Mouse (Mus musculus) B cell, adult (primary cell): Measurements from ENCODE around the gene Rhox3g. TPM values are rescaled to one million over a fixed set of nuclear protein-coding genes. Genes with fewer than 3 reads are reported as not detected.

Experiments used
- total RNA-seq: library from RNA; stranded (reverse); gene quantifications from 4 replicates; pipeline ENCODE4 v1.2.4, GENCODE M21; 2023; ENCODE audit not compliant: inconsistent age

Rhox3g gene
- total RNA-seq, result not detected in 4 replicates

DNA sequence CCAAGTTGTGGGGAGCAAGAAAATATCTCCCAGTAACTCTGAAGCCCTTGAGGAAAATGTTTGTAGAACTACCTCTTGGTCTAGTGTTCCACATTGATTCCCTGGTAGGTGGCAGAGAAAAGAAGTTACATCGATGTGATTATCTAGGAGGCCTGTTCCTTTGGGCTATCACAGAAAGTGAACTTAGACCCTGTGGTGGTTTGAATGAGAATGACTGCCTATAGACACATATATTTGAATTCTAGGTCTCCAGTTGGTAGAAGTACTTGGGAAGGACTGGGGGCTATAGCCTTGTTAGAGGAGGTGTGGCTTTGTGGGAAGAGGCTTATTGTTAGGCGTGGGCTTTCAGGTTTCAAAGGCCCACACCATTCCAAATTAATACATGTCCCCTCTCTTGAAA, at the start of gene Rhox3g:
Gene Rhox3g (minus strand): TSS at position 101 of the 400 bp plus-strand sequence.

DNA sequence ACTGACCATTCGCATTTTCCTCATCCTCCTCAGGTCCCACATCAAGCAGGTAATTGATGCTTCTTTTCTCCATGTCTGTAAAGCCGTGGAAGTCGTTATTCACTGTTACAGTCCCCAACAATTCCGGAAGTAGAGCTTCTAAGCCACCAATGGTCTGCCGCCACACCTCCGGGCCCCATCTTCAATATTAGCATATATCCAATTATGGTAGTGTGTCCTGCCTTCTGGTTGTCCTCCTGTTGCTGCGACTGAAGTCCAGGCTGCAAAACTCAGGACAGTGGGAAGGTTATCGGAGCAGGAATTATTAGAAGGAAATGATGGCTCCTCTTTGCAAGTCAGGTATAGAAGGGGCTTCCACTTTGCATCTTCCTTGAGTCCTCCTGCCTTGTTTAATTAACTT, 44.8 kb upstream of the Rhox3g start, which contains the start of gene Rhox2h:
Gene Rhox2h (minus strand): TSS at position 101 of the 400 bp plus-strand sequence.

DNA sequence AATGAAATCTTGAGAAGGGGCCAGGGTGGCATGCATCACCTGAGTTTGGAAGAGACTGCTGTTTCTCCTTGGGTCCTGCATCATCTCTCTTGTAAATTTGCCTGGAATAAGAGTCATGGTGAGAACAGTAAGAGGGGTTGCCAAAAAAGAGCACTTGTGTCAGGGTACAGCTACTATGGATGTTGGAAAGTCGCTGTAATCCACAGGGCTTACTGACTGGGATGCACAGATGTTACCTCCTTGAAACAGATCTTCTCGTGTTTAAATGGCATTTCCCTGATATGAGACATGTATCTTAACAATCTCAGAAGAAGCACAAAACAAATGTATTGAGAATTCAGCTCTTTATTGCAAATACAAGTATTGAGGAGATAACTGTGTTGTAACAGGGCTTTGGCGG, 40.3 kb upstream of the Rhox3g start, which contains the start of gene Rhox3h:
Gene Rhox3h (minus strand): TSS at position 101 of the 400 bp plus-strand sequence.

DNA sequence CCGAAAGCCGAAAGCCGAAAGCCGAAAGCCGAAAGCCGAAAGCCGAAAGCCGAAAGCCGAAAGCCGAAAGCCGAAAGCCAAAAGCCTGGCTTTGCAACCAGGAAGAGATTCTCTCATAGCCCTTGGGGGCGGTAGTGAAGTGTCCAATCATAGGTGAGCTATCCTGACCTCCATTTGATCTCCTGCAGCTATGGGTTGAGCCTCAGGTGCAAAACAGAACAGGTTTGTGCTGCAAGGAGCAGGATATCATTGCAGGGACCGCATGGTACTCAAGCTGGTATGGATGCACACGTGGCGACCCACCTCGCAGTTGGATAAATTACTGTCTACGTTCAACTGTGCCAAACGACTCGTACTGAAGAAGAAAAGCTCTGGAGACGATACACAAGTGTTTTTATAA, 22.8 kb upstream of the Rhox3g start, which contains the start of gene Rhox4g:
Gene Rhox4g (minus strand): TSS at position 101 of the 400 bp plus-strand sequence.

DNA sequence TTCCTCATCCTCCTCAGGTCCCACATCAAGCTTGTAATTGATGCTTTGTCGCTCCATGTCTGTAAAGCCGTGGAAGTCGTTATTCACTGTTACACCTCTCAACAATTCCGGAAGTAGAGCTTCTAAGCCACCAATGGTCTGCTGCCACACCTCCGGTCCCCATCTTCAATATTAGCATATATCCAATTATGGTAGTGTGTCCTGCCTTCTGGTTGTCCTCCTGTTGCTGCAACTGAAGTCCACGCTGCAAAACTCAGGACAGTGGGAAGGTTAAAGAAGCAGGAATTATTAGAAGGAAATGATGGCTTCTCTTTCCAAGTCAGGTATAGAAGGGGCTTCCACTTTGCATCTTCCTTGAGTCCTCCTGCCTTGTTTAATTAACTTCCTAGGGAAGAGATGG, 15.0 kb upstream of the Rhox3g start, which contains the start of gene Rhox2g:
Gene Rhox2g (minus strand): TSS at position 101 of the 400 bp plus-strand sequence.

DNA sequence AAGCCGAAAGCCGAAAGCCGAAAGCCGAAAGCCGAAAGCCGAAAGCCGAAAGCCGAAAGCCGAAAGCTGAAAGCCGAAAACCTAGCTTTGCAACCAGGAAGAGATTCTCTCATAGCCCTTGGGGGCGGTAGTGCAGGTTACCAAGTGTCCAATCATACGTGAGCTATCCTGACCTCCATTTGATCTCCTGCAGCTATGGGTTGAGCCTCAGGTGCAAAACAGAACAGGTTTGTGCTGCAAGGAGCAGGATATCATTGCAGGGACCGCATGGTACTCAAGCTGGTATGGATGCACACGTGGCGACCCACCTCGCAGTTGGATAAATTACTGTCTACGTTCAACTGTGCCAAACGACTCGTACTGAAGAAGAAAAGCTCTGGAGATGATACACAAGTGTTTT, 20.8 kb downstream of the Rhox3g start, which contains the start of gene Rhox4f:
Gene Rhox4f (minus strand): TSS at position 101 of the 400 bp plus-strand sequence.

DNA sequence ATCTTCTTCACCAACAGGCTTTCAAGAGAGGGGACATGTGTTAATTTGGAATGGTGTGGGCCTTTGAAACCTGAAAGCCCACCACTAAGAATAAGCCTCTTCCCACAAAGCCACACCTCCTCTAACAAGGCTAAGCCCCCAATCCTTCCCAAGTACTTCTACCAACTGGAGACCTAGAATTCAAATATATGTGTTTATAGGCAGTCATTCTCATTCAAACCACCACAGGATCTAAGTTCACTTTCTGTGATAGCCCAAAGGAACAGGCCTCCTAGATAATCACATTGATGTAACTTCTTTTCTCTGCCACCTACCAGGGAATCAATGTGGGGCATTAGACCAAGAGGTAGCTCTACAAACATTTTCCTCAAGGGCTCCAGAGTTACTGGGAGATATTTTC, 47.7 kb downstream of the Rhox3g start, which contains the start of gene Rhox3f:
Gene Rhox3f (plus strand): TSS at position 301 of the 400 bp plus-strand sequence.

Other genes starting within 250 kb of the Rhox3g start
- not detected in 4 replicates for gene Rhox3a2, start 248.6 kb downstream of the Rhox3g start, total RNA-seq
- gene Rhox4a2, start 237.8 kb downstream of the Rhox3g start, total RNA-seq, result not detected in 4 replicates
- not detected in 4 replicates for gene Rhox2b, start 216.5 kb downstream of the Rhox3g start, total RNA-seq
- gene Rhox4b, start 196.1 kb downstream of the Rhox3g start, total RNA-seq, result not detected in 4 replicates
- not detected in 4 replicates for gene Rhox2c, start 174.9 kb downstream of the Rhox3g start, total RNA-seq
- gene Rhox3c, start 170.0 kb downstream of the Rhox3g start, total RNA-seq, result not detected in 4 replicates
- not detected in 4 replicates for gene Rhox4c, start 148.3 kb downstream of the Rhox3g start, total RNA-seq
- gene Rhox2d, start 135.2 kb downstream of the Rhox3g start, total RNA-seq, result not detected in 4 replicates
- gene Rhox4d, start 114.3 kb downstream of the Rhox3g start, total RNA-seq, result not detected in 4 replicates
- gene Rhox2e, start 98.2 kb downstream of the Rhox3g start, total RNA-seq, result not detected in 4 replicates
- not detected in 4 replicates for gene Rhox3e, start 86.6 kb downstream of the Rhox3g start, total RNA-seq
- not detected in 4 replicates for gene Rhox4e, start 71.2 kb downstream of the Rhox3g start, total RNA-seq
- gene Rhox2f, start 57.2 kb downstream of the Rhox3g start, total RNA-seq, result not detected in 4 replicates
- not detected in 4 replicates for gene Rhox3f, start 47.6 kb downstream of the Rhox3g start, total RNA-seq
- gene Rhox4f, start 20.9 kb downstream of the Rhox3g start, total RNA-seq, result not detected in 4 replicates
- gene Rhox2g, start 14.9 kb upstream of the Rhox3g start, total RNA-seq, result not detected in 4 replicates
- gene Rhox4g, start 22.7 kb upstream of the Rhox3g start, total RNA-seq, result not detected in 4 replicates
- gene Rhox3h, start 40.2 kb upstream of the Rhox3g start, total RNA-seq, result not detected in 4 replicates
- not detected in 4 replicates for gene Rhox2h, start 44.7 kb upstream of the Rhox3g start, total RNA-seq
- gene Rhox5, start 176.2 kb upstream of the Rhox3g start, total RNA-seq, result not detected in 4 replicates
- not detected in 4 replicates for gene Rhox6, start 198.3 kb upstream of the Rhox3g start, total RNA-seq
- gene Rhox7a, start 203.1 kb upstream of the Rhox3g start, total RNA-seq, result not detected in 4 replicates